Mouse (Mus musculus) G1E (cell line): ENCODE measurements around the gene Mark4. TPM values are rescaled to one million over a fixed set of nuclear protein-coding genes. Genes with fewer than 3 reads are reported as not detected.

Experiments
- ATAC-seq: 2 replicates; pipeline ENCODE4 v1.8.0; 2016; ENCODE audit warnings: mild to moderate bottlenecking; ENCODE audit not compliant: insufficient number of reproducible peaks, poor library complexity, low FRiP score, severe bottlenecking; ENCODE audit errors: extremely low read depth
- DNase-seq: peaks from one replicate; pipeline ENCODE4 v3.0.0; 2012; ENCODE audit warnings: low spot score
- H3K27me3 ChIP-seq: 2 replicates; pipeline ENCODE4 v1.6.1; 2012; ENCODE audit warnings: mild to moderate bottlenecking, low read length, inconsistent platforms; ENCODE audit not compliant: insufficient read depth
- H3K36me3 ChIP-seq: replicated peaks from 2 replicates; pipeline ENCODE3; 2012; ENCODE audit warnings: mild to moderate bottlenecking, inconsistent platforms
- H3K4me1 ChIP-seq: 2 replicates; pipeline ENCODE4 v1.6.1; 2012; ENCODE audit warnings: low read depth, low read length, inconsistent platforms, mixed read lengths; ENCODE audit not compliant: insufficient read depth
- H3K4me3 ChIP-seq: 2 replicates; pipeline ENCODE4 v1.5.1; 2012; ENCODE audit warnings: low read depth, mild to moderate bottlenecking, inconsistent platforms, low read length, moderate library complexity, mixed read lengths
- H3K9me3 ChIP-seq: replicated peaks from 2 replicates; pipeline ENCODE4 v1.6.1; 2012; ENCODE audit warnings: inconsistent platforms
- CTCF ChIP-seq: IDR thresholded peaks from 2 replicates; pipeline ENCODE4 v1.5.1; 2012; ENCODE audit warnings: low read depth, low read length, inconsistent platforms, mixed read lengths
- GATA1 ChIP-seq: IDR thresholded peaks from 2 replicates; pipeline ENCODE4 v1.6.1; 2012; ENCODE audit warnings: borderline replicate concordance, low read length, inconsistent platforms, mixed read lengths
- GATA2 ChIP-seq: IDR thresholded peaks from 2 replicates; pipeline ENCODE4 v1.6.1; 2012; ENCODE audit warnings: low read depth, low read length, inconsistent platforms, borderline replicate concordance
- POLR2AphosphoS5 ChIP-seq: IDR thresholded peaks from 2 replicates; pipeline ENCODE4 v1.6.1; 2012; ENCODE audit warnings: low read depth, low read length, inconsistent platforms; ENCODE audit not compliant: insufficient replicate concordance
- TAL1 ChIP-seq: conservative IDR thresholded peaks from 2 replicates; pipeline ENCODE4 v1.6.1; 2012; ENCODE audit warnings: low read depth, low read length, inconsistent platforms, mixed read lengths
- polyA plus RNA-seq: library from polyadenylated mRNA; stranded (reverse); fragments of >175 nt; gene quantifications from 2 replicates; pipeline ENCODE4 v1.2.3, GENCODE M21; 2012
- total RNA-seq, 2 experiments: library from RNA; stranded (forward) in 1 of 2; stranded (reverse) in 1 of 2; fragments of 200-1000 nt in 1 of 2; fragments of >200 nt in 1 of 2; fragmentation: Nextera tagmentation in 1 of 2; gene quantifications; 2 replicates each; pipeline ENCODE4 v1.2.3; 2014 to 2017

Mark4 gene
- total and polyA plus RNA-seq, 3 experiments: 4.3 to 34.7 (median 17.8) TPM

DNA sequence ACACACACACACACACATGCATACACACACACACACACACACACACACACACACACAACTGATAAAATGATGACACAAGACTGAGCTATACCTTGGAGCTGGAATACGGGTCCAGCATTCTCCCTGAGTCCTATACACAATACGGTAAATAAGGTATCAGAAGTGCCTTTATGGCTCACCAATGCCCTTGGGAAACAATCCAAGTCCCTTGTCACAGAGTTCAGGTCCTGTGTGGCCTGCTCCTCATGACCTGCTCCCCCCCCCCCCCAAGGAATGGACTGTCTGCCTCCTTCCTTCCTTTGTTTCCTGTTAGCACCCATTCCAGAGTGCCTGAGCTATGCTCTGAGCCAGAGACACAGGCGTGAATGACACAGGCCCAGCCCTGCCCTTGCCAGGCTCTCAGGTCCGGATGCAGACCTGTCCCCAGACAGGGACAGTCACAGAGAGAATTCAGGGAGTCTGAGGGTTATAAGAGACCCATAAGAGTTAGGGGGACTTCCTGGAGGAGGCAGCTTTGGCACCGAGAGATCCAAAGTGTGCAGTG is 8.1 kb upstream of the Mark4 start:
- H3K4me1 ChIP-seq: peaks cover 11% of the 10 kb centered on the region
- no peaks in the 10 kb centered on the region for H3K36me3 ChIP-seq
- TF ChIP-seq POLR2AphosphoS5 (no peak), CTCF (no peak), GATA1 (no peak), GATA2 (no peak), TAL1 (no peak)
- H3K27me3 ChIP-seq: peaks cover 50% of the 10 kb centered on the region
- ATAC-seq: no peak
- no peak overlapping the region for H3K4me3 ChIP-seq
- H3K9me3 ChIP-seq: no peaks in the 10 kb centered on the region
- DNase-seq: no peak

DNA sequence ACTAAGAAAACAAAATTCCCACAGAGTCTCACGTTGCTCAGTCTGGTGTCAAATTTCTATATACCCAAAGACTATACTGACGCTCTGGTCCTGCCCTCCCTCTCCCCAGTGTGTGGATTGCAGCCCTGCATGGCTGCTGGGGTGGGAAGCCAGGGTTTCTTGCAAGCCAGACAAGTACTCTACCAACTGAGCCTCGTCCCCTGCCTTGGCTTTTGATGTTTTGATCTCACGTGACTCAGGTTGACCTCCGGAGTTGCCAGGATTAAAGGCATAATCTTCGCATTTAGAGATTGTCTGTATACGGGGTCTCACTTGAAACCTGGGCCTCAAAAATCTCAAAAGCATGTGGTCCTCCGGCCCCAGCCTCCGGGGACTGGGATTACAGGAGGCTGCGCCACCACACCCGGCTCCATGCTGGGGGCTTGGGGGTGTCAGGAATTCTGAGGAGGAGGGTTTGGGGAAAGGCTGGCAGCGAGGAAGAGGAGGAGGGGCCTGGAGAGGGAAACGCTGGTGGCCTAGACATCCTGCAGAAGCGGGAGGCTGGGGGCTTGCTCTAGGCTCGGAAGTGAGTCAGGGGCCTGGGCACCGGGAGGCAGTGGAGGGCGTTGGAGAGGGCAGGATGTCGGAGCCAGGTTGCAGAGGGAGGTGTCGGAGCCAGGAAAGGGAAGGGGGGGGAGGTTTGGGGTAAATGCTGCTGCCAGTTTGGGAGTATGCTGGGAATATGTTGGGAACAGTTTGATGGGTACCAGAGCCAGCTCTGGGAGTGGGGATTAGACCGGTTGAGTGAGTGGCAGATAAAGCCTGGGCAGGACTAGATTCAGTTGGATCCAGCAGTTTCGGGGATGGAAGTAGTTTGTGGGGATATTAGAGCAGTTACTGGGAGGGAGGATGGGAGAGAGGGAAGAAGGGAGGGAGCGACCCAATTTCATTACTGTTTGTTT is 6.0 kb upstream of the Mark4 start:
- ATAC-seq (no peak), DNase-seq (no peak)
- Histone ChIP-seq H3K9me3 (no peaks in the 10 kb centered on the region), H3K4me1 (peaks cover 16% of the 10 kb centered on the region), H3K27me3 (peaks cover 44% of the 10 kb centered on the region), H3K4me3 (no peak overlapping the region), H3K36me3 (no peaks in the 10 kb centered on the region)
- no peak for TF ChIP-seq POLR2AphosphoS5
- no peak for TF ChIP-seq GATA1
- TF ChIP-seq CTCF: no peak
- no peak for TF ChIP-seq GATA2
- TF ChIP-seq TAL1: no peak

DNA sequence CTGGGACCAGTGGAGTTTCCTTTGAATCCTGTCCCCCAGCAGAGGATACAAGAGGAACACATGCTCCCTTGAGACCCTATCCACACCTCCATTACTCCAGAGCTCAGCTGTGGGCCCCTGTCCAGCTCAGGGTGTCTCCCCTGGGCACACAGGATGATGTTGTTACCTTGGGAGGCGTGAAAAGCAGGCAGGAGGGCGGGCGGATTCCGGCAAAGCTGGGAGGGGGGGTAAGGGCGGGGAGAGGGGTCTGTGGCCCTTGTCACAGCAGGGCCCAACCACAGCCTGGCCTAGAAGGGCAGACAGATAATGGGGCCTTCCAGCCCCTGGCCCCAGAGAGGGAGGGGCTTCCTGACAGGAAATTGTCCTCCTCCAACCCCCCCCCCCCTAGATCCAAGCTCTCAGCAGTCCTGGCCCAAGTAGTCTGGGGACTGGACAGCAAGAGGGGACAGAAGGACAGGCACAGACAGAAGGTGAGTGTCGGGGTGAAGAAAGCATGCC is 4.3 kb upstream of the Mark4 start, which contains the start of gene Exoc3l2:
Exoc3l2 (plus strand) TSS at position 448 of the 498 bp plus-strand sequence.
- no peak for DNase-seq
- H3K4me3 ChIP-seq: no peak within 1 kb of the TSS

DNA sequence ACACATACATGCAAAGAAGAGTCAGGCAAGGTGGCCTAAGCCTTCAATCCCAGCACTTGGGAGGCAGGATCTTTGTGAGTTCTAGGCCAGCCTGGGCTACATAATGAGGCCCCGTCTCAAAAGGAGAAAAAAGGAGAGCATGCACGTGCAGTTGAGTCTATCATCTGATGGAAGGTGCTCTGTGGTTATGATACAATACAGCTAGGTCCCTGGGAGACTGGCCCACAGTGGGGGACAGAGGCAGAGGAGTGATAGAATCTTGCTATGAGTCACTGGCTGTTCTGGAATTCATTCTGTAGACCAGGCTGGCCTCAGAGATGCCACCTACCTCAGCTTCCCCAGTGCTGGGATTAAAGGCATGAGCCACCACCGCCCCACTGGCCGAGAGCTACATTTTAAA is 3.8 kb upstream of the Mark4 start:
- H3K9me3 ChIP-seq: no peaks in the 10 kb centered on the region
- H3K36me3 ChIP-seq: no peaks in the 10 kb centered on the region
- no peak for DNase-seq
- TF ChIP-seq GATA2 (no peak), CTCF (no peak), GATA1 (no peak), POLR2AphosphoS5 (no peak), TAL1 (no peak)
- ATAC-seq: no peak
- peaks cover 37% of the 10 kb centered on the region for H3K27me3 ChIP-seq
- no peak overlapping the region for H3K4me3 ChIP-seq
- peaks cover 27% of the 10 kb centered on the region for H3K4me1 ChIP-seq

More for the DNA sequence above, 4.3 kb upstream of the Mark4 start, which contains the start of gene Exoc3l2:
- H3K9me3 ChIP-seq: no peaks in the 10 kb centered on the region
- ATAC-seq: no peak
- H3K4me1 ChIP-seq: peaks cover 25% of the 10 kb centered on the region
- peaks cover 37% of the 10 kb centered on the region for H3K27me3 ChIP-seq
- H3K36me3 ChIP-seq: no peaks in the 10 kb centered on the region
- TF ChIP-seq GATA1: no peak

DNA sequence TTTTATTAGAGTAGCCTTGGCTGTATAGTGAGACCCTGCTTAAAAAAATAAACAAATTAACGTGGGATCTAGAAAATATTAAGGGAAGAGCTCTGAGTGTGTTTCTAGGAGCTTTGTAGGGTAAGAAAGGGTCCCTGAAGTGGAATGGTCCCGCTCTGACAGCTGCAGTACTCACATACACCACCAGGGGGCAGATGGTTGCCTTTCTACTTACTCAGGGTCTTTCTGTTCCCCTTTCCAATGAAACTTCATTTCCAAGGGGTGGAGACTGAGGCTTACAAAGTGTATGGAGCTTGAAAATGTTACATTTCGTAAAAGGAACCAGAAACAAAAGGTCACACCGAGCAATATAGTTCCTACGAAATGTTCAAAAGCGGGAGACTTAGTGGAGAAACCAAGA is 2.9 kb upstream of the Mark4 start:
- Histone ChIP-seq H3K4me1 (peaks cover 36% of the 10 kb centered on the region), H3K4me3 (no peak overlapping the region), H3K27me3 (peaks cover 34% of the 10 kb centered on the region), H3K36me3 (peaks cover 8% of the 10 kb centered on the region), H3K9me3 (no peaks in the 10 kb centered on the region)
- TF ChIP-seq GATA2 (no peak), CTCF (peak; percentile 90)
- DNase-seq: peak; percentile 38
- no peak for ATAC-seq

DNA sequence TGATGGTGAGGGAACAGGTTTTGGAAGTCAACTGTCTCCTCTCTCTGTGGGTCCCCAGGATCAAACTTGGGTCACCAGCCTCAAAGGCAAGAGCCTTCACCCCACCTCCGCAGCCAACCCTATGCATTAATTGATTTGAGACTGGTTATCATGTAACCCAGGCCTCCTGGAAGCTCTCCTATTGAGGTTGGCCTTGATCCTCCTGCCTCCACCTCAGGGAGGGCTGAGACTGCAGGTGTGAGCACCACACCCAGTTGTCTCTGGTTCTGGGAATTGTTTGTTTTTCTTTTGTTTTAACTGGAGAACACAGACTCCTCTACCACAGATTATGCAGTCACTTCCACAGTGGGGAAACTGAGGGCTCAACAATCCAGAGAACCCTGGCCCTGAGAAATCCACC is 1.9 kb upstream of the Mark4 start:
- DNase-seq: no peak
- TF ChIP-seq CTCF (no peak), GATA2 (no peak), GATA1 (no peak), POLR2AphosphoS5 (no peak), TAL1 (no peak)
- ATAC-seq: no peak
- H3K9me3 ChIP-seq: no peaks in the 10 kb centered on the region
- H3K27me3 ChIP-seq: peaks cover 32% of the 10 kb centered on the region
- H3K4me3 ChIP-seq: no peak overlapping the region
- peaks cover 44% of the 10 kb centered on the region for H3K4me1 ChIP-seq
- peaks cover 17% of the 10 kb centered on the region for H3K36me3 ChIP-seq
